Mouse (Mus musculus): ENCODE measurements around the gene Zswim8. TPM values are rescaled to one million over a fixed set of nuclear protein-coding genes. Genes with fewer than 3 reads are reported as not detected.
A peak's percentile ranks its signal among the peaks of the same experiment; 100 is the strongest.

Zswim8 gene
- total RNA-seq, 2 experiments from 2014 or later: 136 to 151 TPM

GRCm38 (mm10) chr14:20730853-20731602 is 23.7 kb downstream of the Zswim8 start:
- DNase-seq (ENCODE audit: low spot score in 2 of 2): no peak

- DNase-seq (ENCODE audit: low spot score in 2 of 2): no peak
Observed at GRCm38 (mm10) chr14:20733041-20733951, 25.9 kb downstream of the Zswim8 start.

GRCm38 (mm10) chr14:20733952-20734774 is 26.8 kb downstream of the Zswim8 start, which contains the start of gene Ndst2:
Gene Ndst2 (minus strand): TSS chr14:20734562.
- peak; percentile 60 to 78 for DNase-seq (ENCODE audit: low spot score in 2 of 2)

GRCm38 (mm10) chr14:20735052-20735451 is 27.7 kb downstream of the Zswim8 start:
- no peak for DNase-seq (ENCODE audit: low spot score in 2 of 2)

- no peak for DNase-seq (ENCODE audit: low spot score in 2 of 2)
Observed at GRCm38 (mm10) chr14:20735892-20736390, 28.6 kb downstream of the Zswim8 start.

- DNase-seq (ENCODE audit: low spot score in 2 of 2): no peak
Observed at GRCm38 (mm10) chr14:20737306-20737705, 30.0 kb downstream of the Zswim8 start.

GRCm38 (mm10) chr14:20738511-20738910 is 31.2 kb downstream of the Zswim8 start:
- DNase-seq (ENCODE audit: low spot score in 2 of 2): no peak

GRCm38 (mm10) chr14:20741301-20741700 is 33.9 kb downstream of the Zswim8 start:
- DNase-seq (ENCODE audit: low spot score in 2 of 2): no peak

GRCm38 (mm10) chr14:20743614-20744013 is 36.3 kb downstream of the Zswim8 start:
- DNase-seq (ENCODE audit: low spot score in 2 of 2): no peak

- DNase-seq (ENCODE audit: low spot score in 2 of 2): no peak
Observed at GRCm38 (mm10) chr14:20746935-20747334, 39.6 kb downstream of the Zswim8 start.

- no peak for DNase-seq (ENCODE audit: low spot score in 2 of 2)
Observed at GRCm38 (mm10) chr14:20748388-20748787, 41.0 kb downstream of the Zswim8 start.

GRCm38 (mm10) chr14:20749494-20750051 is 42.2 kb downstream of the Zswim8 start:
- no peak for DNase-seq (ENCODE audit: low spot score in 2 of 2)

GRCm38 (mm10) chr14:20750503-20750902 is 43.2 kb downstream of the Zswim8 start:
- no peak for DNase-seq (ENCODE audit: low spot score in 2 of 2)

- DNase-seq (ENCODE audit: low spot score in 2 of 2): no peak
Observed at GRCm38 (mm10) chr14:20753792-20754191, 46.4 kb downstream of the Zswim8 start.

- DNase-seq (ENCODE audit: low spot score in 2 of 2): no peak
Observed at GRCm38 (mm10) chr14:20757370-20757907, 50.1 kb downstream of the Zswim8 start.

GRCm38 (mm10) chr14:20758768-20759435 is 51.5 kb downstream of the Zswim8 start:
- DNase-seq (ENCODE audit: low spot score in 2 of 2): no peak

- no peak for DNase-seq (ENCODE audit: low spot score in 2 of 2)
Observed at GRCm38 (mm10) chr14:20764942-20765341, 57.6 kb downstream of the Zswim8 start.

- peak; percentile 87 for DNase-seq (ENCODE audit: low spot score in 2 of 2)
Observed at GRCm38 (mm10) chr14:20765642-20766258, 58.4 kb downstream of the Zswim8 start.

- DNase-seq (ENCODE audit: low spot score in 2 of 2): no peak
Observed at GRCm38 (mm10) chr14:20767936-20768335, 60.6 kb downstream of the Zswim8 start.

All from adrenal gland, postnatal 4 days (tissue).